Mouse (Mus musculus): ENCODE data around the gene Ppargc1a. TPM values are rescaled to one million over a fixed set of nuclear protein-coding genes. Genes with fewer than 3 reads are reported as not detected.

The Ppargc1a gene
- polyA plus RNA-seq, 1 experiment from 2014 or later: 1.5 TPM

DNA sequence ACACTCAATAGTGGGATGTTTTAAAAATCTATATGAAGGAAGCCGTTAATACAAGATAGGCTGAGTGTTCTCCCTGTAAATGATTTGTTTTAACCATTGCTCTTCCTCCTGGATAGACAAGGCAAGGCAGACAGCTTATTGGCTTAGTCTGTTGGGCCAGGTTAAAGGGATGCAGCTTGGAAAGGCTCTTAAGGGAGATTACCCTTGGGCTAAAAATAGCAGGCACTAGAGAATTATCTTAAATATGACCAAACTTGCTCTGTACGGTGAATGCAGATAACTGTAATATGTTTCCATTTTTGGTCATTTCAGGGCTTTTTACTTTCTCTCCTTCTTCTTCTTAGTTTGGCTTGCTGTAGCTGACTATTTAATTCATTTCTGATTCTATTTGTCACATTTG, 38.1 kb downstream of the Ppargc1a start:
- H3K36me3 ChIP-seq: no peaks in the 10 kb centered on the region
- H3K27me3 ChIP-seq (ENCODE audit: low read depth, poor library complexity, severe bottlenecking): no peaks in the 10 kb centered on the region
- no peaks in the 10 kb centered on the region for H3K9me3 ChIP-seq (replicated peaks)
- WGBS: 93% methylated on average over 2 of the region's 2 CpGs
- no peak overlapping the region for H3K27ac ChIP-seq (replicated peaks)
- H3K4me1 ChIP-seq: peaks cover 6% of the 10 kb centered on the region; the same call in 1 of the 2 replicates
- no peak overlapping the region for H3K4me3 ChIP-seq
- DNase-seq (ENCODE audit: low spot score): no peak

- H3K9me3 ChIP-seq (replicated peaks): no peaks in the 10 kb centered on the region
- peaks cover 6% of the 10 kb centered on the region; the same call in 1 of the 2 replicates for H3K4me1 ChIP-seq
- no peak for DNase-seq (ENCODE audit: low spot score)
Observed at GRCm38 (mm10) chr5:51528165-51528498, 39.4 kb downstream of the Ppargc1a start.

GRCm38 (mm10) chr5:51527498-51528164, 39.9 kb downstream of the Ppargc1a start:
- 86% methylated on average over 5 of the region's 5 CpGs for WGBS
- H3K27me3 ChIP-seq (ENCODE audit: low read depth, poor library complexity, severe bottlenecking): no peaks in the 10 kb centered on the region
- H3K4me1 ChIP-seq: peaks cover 6% of the 10 kb centered on the region; the same call in 1 of the 2 replicates
- H3K27ac ChIP-seq (replicated peaks): no peak overlapping the region
- no peaks in the 10 kb centered on the region for H3K36me3 ChIP-seq
- H3K9me3 ChIP-seq (replicated peaks): no peaks in the 10 kb centered on the region
- no peak for DNase-seq (ENCODE audit: low spot score)
- H3K4me3 ChIP-seq: no peak overlapping the region

More at GRCm38 (mm10) chr5:51528165-51528498, 39.4 kb downstream of the Ppargc1a start:
- Histone ChIP-seq H3K4me3 (no peak overlapping the region), H3K27me3 (ENCODE audit: low read depth, poor library complexity, severe bottlenecking) (no peaks in the 10 kb centered on the region), H3K27ac (replicated peaks) (no peak overlapping the region), H3K36me3 (no peaks in the 10 kb centered on the region)

GRCm38 (mm10) chr5:51525858-51526257, 41.7 kb downstream of the Ppargc1a start:
- Histone ChIP-seq H3K4me1 (no peaks in the 10 kb centered on the region), H3K9me3 (replicated peaks) (no peaks in the 10 kb centered on the region), H3K4me3 (no peak overlapping the region), H3K36me3 (no peaks in the 10 kb centered on the region), H3K27me3 (ENCODE audit: low read depth, poor library complexity, severe bottlenecking) (no peaks in the 10 kb centered on the region), H3K27ac (replicated peaks) (no peak overlapping the region)
- WGBS: 88% methylated on average over 2 of the region's 2 CpGs
- DNase-seq (ENCODE audit: low spot score): no peak

GRCm38 (mm10) chr5:51520807-51521206, 46.7 kb downstream of the Ppargc1a start:
- no peak for DNase-seq (ENCODE audit: low spot score)
- Histone ChIP-seq H3K27me3 (ENCODE audit: low read depth, poor library complexity, severe bottlenecking) (no peaks in the 10 kb centered on the region), H3K9me3 (replicated peaks) (no peaks in the 10 kb centered on the region), H3K4me3 (no peak overlapping the region), H3K36me3 (no peaks in the 10 kb centered on the region), H3K4me1 (no peaks in the 10 kb centered on the region), H3K27ac (replicated peaks) (no peak overlapping the region)
- WGBS: 86% methylated on average over 3 of the region's 3 CpGs

- 94% methylated on average over 6 of the region's 6 CpGs for WGBS
- Histone ChIP-seq H3K4me1 (no peaks in the 10 kb centered on the region), H3K36me3 (no peaks in the 10 kb centered on the region), H3K9me3 (replicated peaks) (no peaks in the 10 kb centered on the region), H3K4me3 (no peak overlapping the region), H3K27ac (replicated peaks) (no peak overlapping the region), H3K27me3 (ENCODE audit: low read depth, poor library complexity, severe bottlenecking) (no peaks in the 10 kb centered on the region)
- no peak for DNase-seq (ENCODE audit: low spot score)
Observed at GRCm38 (mm10) chr5:51517440-51518187, 49.9 kb downstream of the Ppargc1a start.

GRCm38 (mm10) chr5:51504654-51505053, 62.9 kb downstream of the Ppargc1a start:
- no peaks in the 10 kb centered on the region for H3K27me3 ChIP-seq (ENCODE audit: low read depth, poor library complexity, severe bottlenecking)
- 93% methylated on average over 2 of the region's 2 CpGs for WGBS
- H3K9me3 ChIP-seq (replicated peaks): no peaks in the 10 kb centered on the region
- no peaks in the 10 kb centered on the region for H3K36me3 ChIP-seq
- H3K27ac ChIP-seq (replicated peaks): no peak overlapping the region
- H3K4me1 ChIP-seq: no peaks in the 10 kb centered on the region
- no peak for DNase-seq (ENCODE audit: low spot score)
- no peak overlapping the region for H3K4me3 ChIP-seq

GRCm38 (mm10) chr5:51497910-51498517, 69.5 kb downstream of the Ppargc1a start:
- no peak for DNase-seq (ENCODE audit: low spot score)
- no peak overlapping the region for H3K27ac ChIP-seq (replicated peaks)
- no peaks in the 10 kb centered on the region for H3K9me3 ChIP-seq (replicated peaks)
- H3K27me3 ChIP-seq (ENCODE audit: low read depth, poor library complexity, severe bottlenecking): no peaks in the 10 kb centered on the region
- H3K36me3 ChIP-seq: no peaks in the 10 kb centered on the region
- no peak overlapping the region for H3K4me3 ChIP-seq
- 75% methylated on average over 9 of the region's 9 CpGs for WGBS
- 0 out of 2 replicates have a peak, but pooled peaks cover 4% of the 10 kb centered on the region for H3K4me1 ChIP-seq

GRCm38 (mm10) chr5:51495446-51495845, 72.1 kb downstream of the Ppargc1a start:
- no peak for DNase-seq (ENCODE audit: low spot score)
- Histone ChIP-seq H3K9me3 (replicated peaks) (no peaks in the 10 kb centered on the region), H3K4me1 (0 out of 2 replicates have a peak, but pooled peaks cover 4% of the 10 kb centered on the region), H3K27me3 (ENCODE audit: low read depth, poor library complexity, severe bottlenecking) (no peaks in the 10 kb centered on the region), H3K36me3 (no peaks in the 10 kb centered on the region), H3K27ac (replicated peaks) (no peak overlapping the region), H3K4me3 (no peak overlapping the region)
- WGBS: 73% methylated on average over 6 of the region's 6 CpGs

- WGBS: 80% methylated on average over 15 of the region's 15 CpGs
- Histone ChIP-seq H3K36me3 (no peaks in the 10 kb centered on the region), H3K9me3 (replicated peaks) (no peaks in the 10 kb centered on the region), H3K4me1 (0 out of 2 replicates have a peak, but pooled peaks cover 4% of the 10 kb centered on the region), H3K27ac (replicated peaks) (no peak overlapping the region), H3K27me3 (ENCODE audit: low read depth, poor library complexity, severe bottlenecking) (no peaks in the 10 kb centered on the region), H3K4me3 (no peak overlapping the region)
- DNase-seq (ENCODE audit: low spot score): no peak
Observed at GRCm38 (mm10) chr5:51494358-51494876, 73.1 kb downstream of the Ppargc1a start.

DNA sequence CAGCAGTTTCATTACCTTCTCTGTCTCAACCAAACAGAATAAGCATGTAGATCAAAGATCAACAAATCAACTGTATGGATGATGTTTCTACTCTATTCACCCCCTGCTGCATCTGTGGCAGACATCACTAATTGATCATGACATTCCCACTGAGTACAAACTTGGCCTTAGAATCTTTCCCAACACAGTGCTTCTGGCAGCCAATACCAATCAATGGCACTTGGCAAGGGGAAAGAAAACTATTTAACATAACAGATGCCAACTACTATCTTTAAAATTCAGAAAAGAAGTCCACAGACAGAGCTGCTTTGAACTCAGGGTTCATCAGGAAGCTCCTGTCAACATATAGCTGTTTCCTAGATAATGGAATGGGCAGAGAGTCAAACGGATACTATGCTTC, 83.8 kb downstream of the Ppargc1a start:
- WGBS: 72% methylated on average over 1 of the region's 1 CpGs
- Histone ChIP-seq H3K36me3 (no peaks in the 10 kb centered on the region), H3K9me3 (replicated peaks) (no peaks in the 10 kb centered on the region), H3K27me3 (ENCODE audit: low read depth, poor library complexity, severe bottlenecking) (no peaks in the 10 kb centered on the region), H3K27ac (replicated peaks) (no peak overlapping the region), H3K4me1 (no peaks in the 10 kb centered on the region), H3K4me3 (no peak overlapping the region)
- DNase-seq (ENCODE audit: low spot score): no peak

- Histone ChIP-seq H3K4me1 (no peaks in the 10 kb centered on the region), H3K36me3 (no peaks in the 10 kb centered on the region), H3K27ac (replicated peaks) (no peak overlapping the region), H3K9me3 (replicated peaks) (no peaks in the 10 kb centered on the region), H3K4me3 (no peak overlapping the region), H3K27me3 (ENCODE audit: low read depth, poor library complexity, severe bottlenecking) (no peaks in the 10 kb centered on the region)
- no peak for DNase-seq (ENCODE audit: low spot score)
Observed at GRCm38 (mm10) chr5:51479859-51480258, 87.7 kb downstream of the Ppargc1a start.

- WGBS: 84% methylated on average over 2 of the region's 2 CpGs
- no peak for DNase-seq (ENCODE audit: low spot score)
Observed at GRCm38 (mm10) chr5:51479456-51479855, 88.1 kb downstream of the Ppargc1a start.

More at GRCm38 (mm10) chr5:51479456-51479855, 88.1 kb downstream of the Ppargc1a start:
- no peaks in the 10 kb centered on the region for H3K9me3 ChIP-seq (replicated peaks)
- H3K4me1 ChIP-seq: no peaks in the 10 kb centered on the region
- no peaks in the 10 kb centered on the region for H3K36me3 ChIP-seq
- no peak overlapping the region for H3K4me3 ChIP-seq
- H3K27ac ChIP-seq (replicated peaks): no peak overlapping the region
- H3K27me3 ChIP-seq (ENCODE audit: low read depth, poor library complexity, severe bottlenecking): no peaks in the 10 kb centered on the region

All from midbrain, embryonic 10.5 days (tissue).